Mouse (Mus musculus) brain, adult 10 weeks (tissue): Measurements from ENCODE around the gene Pla2r1. TPM values are rescaled to one million over a fixed set of nuclear protein-coding genes. Genes with fewer than 3 reads are reported as not detected.

Experiments used
- polyA plus RNA-seq: library from polyadenylated mRNA; stranded (reverse); fragments of 350-450 nt; fragmentation: Illumina TruSeq; extraction: RNeasy Lipid Tissue Mini Kit (QIAGEN cat#74804); gene quantifications from one replicate; pipeline ENCODE4 v1.2.3, GENCODE M21; 2015; ENCODE audit warnings: low read depth, low replicate concordance

The Pla2r1 gene
- 0.28 TPM for polyA plus RNA-seq

DNA sequence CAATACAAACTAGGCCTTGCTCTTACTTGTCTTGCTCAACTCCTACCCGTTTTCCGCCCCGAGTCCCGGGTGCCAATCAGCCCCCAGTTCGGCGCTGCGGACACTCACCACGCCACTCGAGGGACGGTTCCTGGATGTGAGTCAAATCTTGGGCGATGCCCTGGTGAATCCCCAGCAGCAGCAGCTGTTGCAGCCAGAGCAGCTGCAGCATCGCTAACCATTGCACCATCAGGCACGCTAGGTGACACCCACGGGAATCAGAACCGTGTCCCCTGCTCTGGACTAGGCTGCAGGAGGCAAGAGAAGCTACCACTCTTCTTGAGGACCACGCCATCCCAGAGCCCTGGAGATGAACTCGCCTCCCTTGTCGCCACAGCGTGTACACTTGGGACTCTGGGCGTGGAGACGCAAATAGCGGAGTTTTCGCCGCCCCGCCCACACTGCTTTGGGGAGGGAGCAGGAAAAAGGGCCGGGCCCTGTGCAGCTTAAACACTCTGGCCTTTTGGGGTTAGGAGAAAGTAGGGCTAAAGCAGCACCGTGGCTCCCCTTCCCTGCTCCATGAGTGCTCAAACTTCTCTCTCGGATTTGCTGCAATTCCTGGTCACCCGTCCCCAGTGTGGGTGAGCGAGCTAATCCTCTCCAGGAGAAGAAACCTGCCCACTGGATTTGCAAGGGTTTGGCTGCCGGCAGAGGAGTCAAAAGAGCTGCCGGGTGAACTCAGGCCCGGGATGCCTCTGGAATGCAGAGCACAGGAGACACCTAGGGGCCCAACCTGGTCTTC is at the start of gene Pla2r1:
Pla2r1 (minus strand) TSS at position 407 of the 781 bp plus-strand sequence.

DNA sequence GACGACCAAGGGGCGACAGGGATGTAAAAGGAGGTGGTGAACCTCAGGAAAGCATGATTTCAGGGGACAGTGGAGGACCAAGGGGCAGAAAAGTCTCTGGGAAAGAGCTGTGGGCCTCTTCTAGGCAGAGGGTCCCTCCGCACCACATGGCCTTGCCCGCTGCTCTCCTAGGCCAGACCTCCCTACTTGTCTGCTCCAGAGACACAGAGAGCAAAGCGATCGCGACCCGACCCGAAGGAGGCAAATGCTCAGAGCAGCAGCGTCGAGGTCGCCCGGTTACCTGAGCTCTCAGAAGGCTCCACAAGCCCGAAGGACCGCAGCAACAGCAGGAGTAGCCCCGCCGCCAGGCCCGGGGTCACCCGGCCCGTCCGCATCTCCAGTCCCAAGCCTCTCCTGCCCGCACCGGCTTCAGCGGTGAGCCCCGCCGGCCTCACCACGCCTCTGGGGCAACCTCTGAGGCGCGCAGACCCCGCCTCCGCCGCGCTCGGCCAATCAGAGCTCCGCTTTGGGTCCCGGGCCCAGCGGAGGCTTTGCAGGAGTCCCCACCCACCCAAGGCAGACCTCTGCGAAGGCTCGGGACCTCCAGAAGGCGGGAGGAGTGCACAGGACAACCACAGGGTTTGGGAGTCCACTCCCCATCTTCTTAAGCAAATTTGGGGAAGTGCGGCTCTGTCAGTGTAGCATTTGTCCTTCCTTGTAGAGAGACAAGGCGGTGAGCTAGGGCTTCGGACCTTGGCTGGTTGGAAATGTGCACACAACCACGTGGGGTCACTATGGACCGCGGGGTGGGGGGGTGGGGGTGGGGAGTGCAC is 170.0 kb downstream of the Pla2r1 start, which contains the start of gene Ly75:
Ly75 (minus strand) TSS at position 446 of the 812 bp plus-strand sequence.

Other genes with a start within 250 kb of the Pla2r1 start
- 0.52 TPM for gene Ly75, start 170.0 kb downstream of the Pla2r1 start, polyA plus RNA-seq
- not detected for gene Itgb6, start 169.3 kb upstream of the Pla2r1 start, polyA plus RNA-seq